Mouse (Mus musculus): ENCODE measurements around the gene Papolb. TPM values are rescaled to one million over a fixed set of nuclear protein-coding genes. Genes with fewer than 3 reads are reported as not detected.
A peak's percentile ranks its signal among the peaks of the same experiment; 100 is the strongest.

Gene Papolb
- polyA plus RNA-seq, 1 experiment from 2014 or later: 0.10 TPM

DNA sequence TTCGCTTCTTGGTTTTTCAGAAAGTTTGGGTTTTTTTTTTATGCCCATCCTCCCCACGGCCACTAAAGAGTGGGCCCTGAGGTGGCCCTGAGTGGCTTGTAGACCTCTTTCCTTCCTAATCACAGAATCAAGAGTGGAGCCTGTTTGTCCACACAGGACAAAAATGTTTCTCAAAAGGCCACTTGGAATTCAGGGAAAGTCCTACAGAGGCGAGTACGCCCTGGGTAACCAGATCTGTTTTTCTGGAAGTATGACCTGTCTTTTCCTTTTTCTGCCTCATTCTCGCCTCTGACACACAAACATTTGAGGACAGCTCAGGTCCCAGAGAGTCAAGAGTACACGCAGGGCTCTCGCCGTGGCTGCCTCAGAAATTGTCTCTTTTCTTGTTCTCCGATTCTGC is 19.6 kb upstream of the Papolb start:
- H3K27ac ChIP-seq: no peak overlapping the region
- WGBS: 55% methylated on average over 9 of the region's 9 CpGs
- ATAC-seq (ENCODE audit: low FRiP score): no peak
- H3K4me2 ChIP-seq: no peak overlapping the region
- peaks cover 38% of the 10 kb centered on the region for H3K27me3 ChIP-seq
- no peak overlapping the region for H3K4me3 ChIP-seq (replicated peaks)
- no peaks in the 10 kb centered on the region for H3K36me3 ChIP-seq (replicated peaks)
- peaks cover 27% of the 10 kb centered on the region for H3K4me1 ChIP-seq
- H3K9ac ChIP-seq: no peak overlapping the region
- no peaks in the 10 kb centered on the region for H3K9me3 ChIP-seq

DNA sequence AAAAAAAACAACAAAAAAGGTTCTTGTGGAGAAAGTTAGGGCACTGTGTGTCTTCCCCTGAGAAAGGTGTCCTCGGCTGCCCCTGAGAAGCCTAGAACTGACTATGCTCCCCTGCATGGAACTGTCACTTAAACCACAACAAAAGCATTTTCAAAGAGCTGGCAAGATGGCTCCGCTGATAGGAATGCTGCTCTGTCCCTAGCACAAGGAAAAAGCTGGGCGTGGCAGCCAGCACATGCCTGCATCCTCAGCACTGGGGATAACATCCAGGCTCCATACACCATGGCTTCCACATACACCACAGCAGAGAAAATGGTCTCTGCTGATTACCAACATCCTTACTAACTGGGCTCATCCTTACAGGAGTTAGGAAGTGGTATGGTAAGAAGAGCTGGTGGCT is 17.2 kb upstream of the Papolb start:
- Histone ChIP-seq H3K27me3 (peaks cover 38% of the 10 kb centered on the region), H3K4me3 (replicated peaks) (no peak overlapping the region), H3K27ac (no peak overlapping the region), H3K36me3 (replicated peaks) (no peaks in the 10 kb centered on the region), H3K4me1 (peaks cover 27% of the 10 kb centered on the region), H3K4me2 (no peak overlapping the region), H3K9ac (no peak overlapping the region), H3K9me3 (no peaks in the 10 kb centered on the region)
- 85% methylated on average over 3 of the region's 3 CpGs for WGBS
- ATAC-seq (ENCODE audit: low FRiP score): no peak

DNA sequence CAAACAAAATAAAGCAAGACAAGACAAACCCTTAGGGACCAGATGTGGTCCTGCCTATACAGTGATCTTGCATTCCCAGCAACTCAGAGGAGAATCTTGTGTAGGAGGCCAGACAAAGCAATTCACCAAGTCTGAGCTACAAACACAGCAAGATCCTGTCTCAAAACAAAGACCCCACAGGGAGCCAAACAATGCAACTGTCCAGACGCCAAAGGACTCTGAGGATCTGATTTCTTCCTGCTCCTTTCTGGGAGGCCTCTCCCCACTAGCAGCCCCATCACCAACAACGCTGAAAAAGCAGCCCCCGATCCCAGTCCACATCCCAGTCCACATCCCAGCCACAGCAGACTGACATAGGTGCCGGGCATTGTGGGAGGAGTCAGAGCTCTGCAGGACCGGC is 16.5 kb upstream of the Papolb start:
- 6% methylated on average over 5 of the region's 5 CpGs for WGBS

DNA sequence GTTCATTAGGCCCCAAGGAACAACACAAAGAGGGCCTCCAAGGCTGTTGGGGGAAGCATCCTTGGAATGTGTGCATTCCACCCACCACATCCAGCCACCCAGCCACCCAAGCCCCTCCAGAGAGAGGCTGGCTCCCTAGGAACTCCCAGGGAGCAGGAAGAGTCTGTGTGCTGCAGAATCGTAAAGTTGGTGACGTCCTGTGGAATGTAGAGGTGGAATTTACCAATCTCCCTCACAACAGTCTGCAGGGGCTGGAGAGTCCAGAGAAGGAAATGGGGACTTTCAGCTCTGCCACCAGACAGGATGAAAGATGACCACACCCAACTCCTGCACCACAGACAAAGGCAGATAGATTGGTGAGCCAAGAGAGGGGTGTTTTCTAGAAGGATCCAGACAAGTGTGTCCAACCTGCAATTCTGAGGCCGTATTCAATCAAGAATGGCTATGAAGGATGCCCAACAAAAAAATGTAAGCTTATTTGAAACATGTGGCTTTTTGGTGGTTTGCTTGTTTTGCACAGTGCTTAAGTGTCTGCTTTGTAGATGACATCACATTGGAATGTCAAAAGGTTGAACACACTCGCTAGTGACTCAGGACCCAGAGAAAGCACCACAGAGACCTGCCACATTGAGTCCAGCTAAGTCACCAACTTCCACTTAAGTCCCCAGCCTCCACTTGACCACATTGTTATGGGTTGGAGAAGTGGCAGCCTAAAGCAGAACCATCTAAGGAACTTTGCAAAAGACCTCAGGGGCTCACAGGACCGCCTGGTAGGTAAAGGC is 15.3 kb upstream of the Papolb start:
- H3K9me3 ChIP-seq: no peaks in the 10 kb centered on the region
- H3K27me3 ChIP-seq: peaks cover 30% of the 10 kb centered on the region
- H3K4me1 ChIP-seq: peaks cover 16% of the 10 kb centered on the region
- no peak overlapping the region for H3K9ac ChIP-seq
- no peak overlapping the region for H3K4me3 ChIP-seq (replicated peaks)
- ATAC-seq (ENCODE audit: low FRiP score): no peak
- no peak overlapping the region for H3K27ac ChIP-seq
- no peaks in the 10 kb centered on the region for H3K36me3 ChIP-seq (replicated peaks)
- 82% methylated on average over 5 of the region's 5 CpGs for WGBS
- H3K4me2 ChIP-seq: no peak overlapping the region

More for the DNA sequence above, 16.5 kb upstream of the Papolb start:
- H3K36me3 ChIP-seq (replicated peaks): no peaks in the 10 kb centered on the region
- no peak for ATAC-seq (ENCODE audit: low FRiP score)
- H3K27me3 ChIP-seq: peaks cover 38% of the 10 kb centered on the region
- no peak overlapping the region for H3K4me2 ChIP-seq
- H3K4me3 ChIP-seq (replicated peaks): no peak overlapping the region
- peaks cover 27% of the 10 kb centered on the region for H3K4me1 ChIP-seq
- no peak overlapping the region for H3K27ac ChIP-seq
- no peak overlapping the region for H3K9ac ChIP-seq
- H3K9me3 ChIP-seq: no peaks in the 10 kb centered on the region

DNA sequence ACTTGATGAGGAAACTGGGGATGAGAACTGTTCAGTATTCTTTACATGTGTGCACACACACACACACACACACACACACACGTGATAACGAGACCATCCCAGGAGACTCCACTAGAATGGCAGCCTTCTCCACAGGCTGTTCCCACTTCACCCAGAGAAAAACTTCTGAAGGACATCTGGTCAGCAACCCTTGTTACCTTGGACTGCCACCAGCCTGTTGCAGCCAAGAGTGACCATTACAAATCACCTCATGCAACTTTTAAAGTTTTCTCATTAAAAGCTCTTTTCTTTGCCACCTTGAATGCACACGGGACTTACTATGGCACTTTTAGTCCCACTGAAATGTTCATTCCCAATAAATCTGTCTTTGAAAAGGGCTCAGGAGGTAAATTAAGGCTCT is 7.4 kb upstream of the Papolb start:
- H3K36me3 ChIP-seq (replicated peaks): no peaks in the 10 kb centered on the region
- no peak overlapping the region for H3K27ac ChIP-seq
- no peak overlapping the region for H3K4me3 ChIP-seq (replicated peaks)
- H3K9ac ChIP-seq: no peak overlapping the region
- no peak for ATAC-seq (ENCODE audit: low FRiP score)
- no peaks in the 10 kb centered on the region for H3K4me1 ChIP-seq
- 81% methylated on average over 3 of the region's 3 CpGs for WGBS
- no peak overlapping the region for H3K4me2 ChIP-seq
- H3K27me3 ChIP-seq: no peaks in the 10 kb centered on the region
- no peaks in the 10 kb centered on the region for H3K9me3 ChIP-seq

DNA sequence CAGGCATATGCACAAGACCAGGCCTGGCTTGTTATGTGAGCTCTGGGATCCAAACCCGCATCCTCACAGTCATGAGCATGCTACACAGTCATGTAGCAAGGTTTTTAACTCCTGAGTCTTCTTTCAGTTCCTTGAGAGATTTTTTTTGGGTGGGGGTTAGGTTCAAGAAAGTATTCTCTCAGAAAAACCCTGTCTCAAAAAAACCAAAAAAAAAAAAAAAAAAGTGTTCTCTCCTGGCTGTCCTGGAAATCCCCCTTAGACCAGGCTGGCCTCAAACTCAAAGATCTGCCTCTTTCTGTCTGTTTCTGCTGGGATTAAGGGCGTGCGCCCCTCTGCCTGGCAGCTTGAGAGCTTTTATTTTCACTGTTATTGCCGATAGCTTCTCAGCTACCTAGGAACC is 5.5 kb upstream of the Papolb start:
- no peak overlapping the region for H3K9ac ChIP-seq
- 89% methylated on average over 4 of the region's 4 CpGs for WGBS
- no peaks in the 10 kb centered on the region for H3K36me3 ChIP-seq (replicated peaks)
- H3K4me3 ChIP-seq (replicated peaks): no peak overlapping the region
- no peaks in the 10 kb centered on the region for H3K4me1 ChIP-seq
- H3K27ac ChIP-seq: no peak overlapping the region
- peaks cover 3% of the 10 kb centered on the region for H3K27me3 ChIP-seq
- ATAC-seq (ENCODE audit: low FRiP score): no peak
- H3K9me3 ChIP-seq: no peaks in the 10 kb centered on the region
- H3K4me2 ChIP-seq: no peak overlapping the region

DNA sequence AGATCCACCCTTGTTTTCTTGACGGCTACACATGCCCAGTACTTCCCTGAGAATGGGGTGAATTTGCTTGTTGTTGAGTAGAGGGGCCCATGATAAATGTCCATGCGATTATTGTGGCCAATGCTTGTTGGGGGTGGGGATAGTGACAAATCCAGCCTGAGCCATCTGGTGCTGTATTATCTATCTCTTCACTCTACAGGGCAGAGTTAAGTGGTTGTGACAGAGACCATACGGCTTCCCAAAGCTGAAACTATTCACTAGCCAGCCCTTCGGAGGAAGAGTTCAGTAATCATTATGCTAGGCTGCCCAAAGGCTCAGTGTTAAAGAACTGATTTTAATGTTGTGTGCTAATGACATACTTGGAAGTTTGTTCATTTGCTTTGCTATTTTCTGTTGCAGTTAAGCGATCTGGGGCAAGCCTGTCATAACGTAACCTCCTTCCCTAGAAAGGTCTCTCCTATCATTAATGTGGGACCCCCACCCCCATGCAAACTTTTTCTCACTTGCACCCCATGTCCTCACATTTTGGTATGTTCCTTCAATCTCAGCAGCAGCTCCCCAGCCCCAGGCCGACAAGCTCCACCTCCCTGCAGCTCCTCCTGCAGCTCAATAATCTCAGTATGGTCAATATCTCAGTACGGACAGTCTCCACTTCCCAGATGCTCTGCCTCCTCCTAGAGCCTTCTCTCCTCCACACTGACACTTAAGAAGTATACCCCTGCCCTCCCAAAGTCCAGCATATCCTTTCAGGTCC is 5.0 kb downstream of the Papolb start:
- H3K9ac ChIP-seq: no peak overlapping the region
- WGBS: 75% methylated on average over 8 of the region's 8 CpGs
- no peak overlapping the region for H3K27ac ChIP-seq
- H3K4me3 ChIP-seq (replicated peaks): no peak overlapping the region
- no peak for ATAC-seq (ENCODE audit: low FRiP score)
- no peaks in the 10 kb centered on the region; the same call in 1 of the 2 replicates for H3K4me1 ChIP-seq
- peaks cover 21% of the 10 kb centered on the region for H3K27me3 ChIP-seq
- no peaks in the 10 kb centered on the region for H3K9me3 ChIP-seq
- no peaks in the 10 kb centered on the region for H3K36me3 ChIP-seq (replicated peaks)
- H3K4me2 ChIP-seq: no peak overlapping the region

DNA sequence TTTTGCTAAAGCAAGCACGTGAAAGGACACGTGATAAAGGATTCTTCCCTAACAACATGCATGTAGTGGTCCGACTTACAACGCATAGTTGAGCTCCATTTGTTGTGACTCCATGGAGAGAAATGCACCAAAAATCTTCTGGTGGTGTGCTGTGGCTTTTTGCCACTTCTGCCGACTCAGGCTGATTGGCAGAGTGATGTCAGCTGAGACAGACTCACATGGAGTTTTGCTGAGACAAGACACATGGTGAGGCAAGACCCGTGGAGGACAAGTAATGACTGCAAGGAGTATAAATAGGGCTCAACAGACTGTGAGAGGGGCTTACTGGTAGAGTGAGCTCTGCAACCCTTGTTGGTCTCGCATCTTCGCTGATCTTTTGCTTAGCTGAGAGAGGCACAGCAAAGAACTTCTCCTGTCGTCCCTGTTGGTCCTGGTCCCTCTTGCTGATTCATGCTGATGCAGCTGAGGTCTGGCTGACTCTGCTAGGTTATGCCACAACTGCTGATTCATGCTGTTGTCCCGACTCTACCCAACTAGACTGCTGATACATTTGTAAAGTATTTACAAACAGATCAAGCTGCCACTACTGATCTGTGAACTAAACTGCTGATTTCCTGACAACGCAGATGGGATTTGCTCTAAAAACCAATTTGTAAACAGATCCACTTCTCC is 8.5 kb downstream of the Papolb start:
- H3K27ac ChIP-seq: no peak overlapping the region
- no peak for ATAC-seq (ENCODE audit: low FRiP score)
- no peak overlapping the region for H3K4me3 ChIP-seq (replicated peaks)
- no peak overlapping the region for H3K4me2 ChIP-seq
- no peaks in the 10 kb centered on the region for H3K9me3 ChIP-seq
- no peaks in the 10 kb centered on the region; the same call in 1 of the 2 replicates for H3K4me1 ChIP-seq
- no peaks in the 10 kb centered on the region for H3K36me3 ChIP-seq (replicated peaks)
- H3K9ac ChIP-seq: no peak overlapping the region
- no peaks in the 10 kb centered on the region for H3K27me3 ChIP-seq
- 90% methylated on average over 11 of the region's 11 CpGs for WGBS

DNA sequence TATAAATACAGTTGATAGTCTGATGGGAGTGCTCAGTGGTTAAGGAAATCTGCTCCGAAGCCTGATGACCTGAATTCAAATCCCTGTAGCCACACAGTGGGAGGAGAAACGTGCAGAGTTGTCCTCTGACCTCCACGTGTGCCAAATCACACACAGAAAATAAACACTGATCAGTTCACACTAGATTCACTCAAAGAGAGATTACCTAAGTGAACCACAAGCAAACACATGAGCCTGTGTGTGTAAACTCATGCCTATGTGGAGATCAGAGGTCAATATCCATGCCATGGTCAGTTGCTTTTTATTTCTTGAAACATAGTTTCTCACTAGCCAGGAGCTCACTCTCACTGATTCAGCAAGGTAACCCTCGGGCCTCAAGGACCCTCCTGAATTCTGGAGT is 9.5 kb downstream of the Papolb start:
- Histone ChIP-seq H3K4me3 (replicated peaks) (no peak overlapping the region), H3K36me3 (replicated peaks) (no peaks in the 10 kb centered on the region), H3K27me3 (no peaks in the 10 kb centered on the region), H3K9me3 (no peaks in the 10 kb centered on the region), H3K4me1 (no peaks in the 10 kb centered on the region; the same call in 1 of the 2 replicates), H3K27ac (no peak overlapping the region), H3K4me2 (no peak overlapping the region), H3K9ac (no peak overlapping the region)
- no peak for ATAC-seq (ENCODE audit: low FRiP score)
- 81% methylated on average over 4 of the region's 4 CpGs for WGBS

DNA sequence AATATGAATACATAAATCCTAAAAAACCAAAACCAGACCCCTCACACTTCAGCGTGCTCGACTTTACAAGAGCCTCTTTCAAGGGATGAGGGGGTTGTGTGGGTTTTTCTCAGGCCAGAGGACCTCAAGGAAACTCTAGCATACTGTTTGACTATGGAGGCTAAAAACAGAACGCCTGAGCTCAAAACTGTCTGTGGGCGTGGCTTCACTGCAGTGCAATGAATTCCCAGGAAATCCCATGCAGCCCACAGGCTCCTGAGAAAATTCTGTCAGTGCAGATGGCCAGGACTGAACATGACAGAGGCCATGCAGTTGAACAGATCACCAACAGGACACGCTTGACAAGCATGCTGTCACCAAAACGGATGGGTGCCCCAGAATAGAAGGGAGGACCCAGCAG is 10.9 kb downstream of the Papolb start:
- H3K4me3 ChIP-seq (replicated peaks): no peak overlapping the region
- 66% methylated on average over 6 of the region's 6 CpGs for WGBS
- ATAC-seq (ENCODE audit: low FRiP score): no peak
- no peak overlapping the region for H3K27ac ChIP-seq
- no peak overlapping the region for H3K4me2 ChIP-seq
- no peak overlapping the region for H3K9ac ChIP-seq
- H3K4me1 ChIP-seq: no peaks in the 10 kb centered on the region
- H3K36me3 ChIP-seq (replicated peaks): no peaks in the 10 kb centered on the region
- no peaks in the 10 kb centered on the region for H3K9me3 ChIP-seq
- no peaks in the 10 kb centered on the region for H3K27me3 ChIP-seq

DNA sequence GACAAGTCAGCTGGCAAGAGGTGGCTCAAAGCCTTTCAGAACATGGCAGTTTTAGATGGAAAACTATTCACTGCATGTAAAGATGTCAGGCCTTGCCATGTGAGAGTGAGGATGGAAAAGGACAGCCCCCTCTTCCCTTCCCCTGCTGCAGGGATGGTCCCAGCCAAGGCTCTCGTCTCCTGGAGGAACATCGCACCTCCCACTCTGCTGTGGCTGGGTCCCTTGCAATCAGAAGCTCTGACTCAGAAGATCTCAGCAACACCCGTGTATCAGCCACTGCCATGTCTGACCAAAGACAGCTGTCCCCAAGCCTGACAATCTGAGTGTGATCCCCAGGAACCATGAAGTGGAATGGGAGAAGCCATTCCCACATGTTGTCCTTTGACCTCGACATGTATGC is 17.8 kb downstream of the Papolb start:
- Histone ChIP-seq H3K4me3 (replicated peaks) (no peak overlapping the region), H3K9ac (no peak overlapping the region), H3K4me1 (peaks cover 13% of the 10 kb centered on the region), H3K36me3 (replicated peaks) (no peaks in the 10 kb centered on the region), H3K27ac (no peak overlapping the region), H3K27me3 (no peaks in the 10 kb centered on the region; the same call in 1 of the 2 replicates), H3K9me3 (no peaks in the 10 kb centered on the region), H3K4me2 (no peak overlapping the region)
- no peak for ATAC-seq (ENCODE audit: low FRiP score)
- 89% methylated on average over 4 of the region's 4 CpGs for WGBS

DNA sequence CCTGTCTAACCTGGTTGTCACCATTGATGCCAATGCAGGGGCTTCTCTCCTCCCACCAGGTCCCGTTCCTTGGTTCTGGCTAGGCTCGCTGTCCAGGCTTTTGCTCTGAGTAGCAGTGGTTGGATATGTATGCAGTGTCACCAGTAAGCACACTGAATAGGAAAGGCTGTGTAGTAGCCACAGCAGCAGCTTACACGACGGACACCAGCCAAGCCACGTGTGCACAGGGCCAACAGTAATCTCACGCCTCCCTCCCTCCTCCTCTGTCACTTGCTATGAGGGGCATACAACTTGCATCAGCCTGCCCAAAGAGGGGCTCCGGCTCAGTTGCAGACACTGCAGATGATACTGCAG is 19.8 kb downstream of the Papolb start:
- 0 out of 2 replicates have a peak overlapping the region, but pooled peaks have one; percentile 42 for H3K9ac ChIP-seq
- H3K4me2 ChIP-seq: 0 out of 2 replicates have a peak overlapping the region, but pooled peaks have one; percentile 36
- H3K27me3 ChIP-seq: no peaks in the 10 kb centered on the region; the same call in 1 of the 2 replicates
- H3K9me3 ChIP-seq: no peaks in the 10 kb centered on the region
- H3K4me3 ChIP-seq (replicated peaks): no peak overlapping the region
- H3K36me3 ChIP-seq (replicated peaks): no peaks in the 10 kb centered on the region
- ATAC-seq (ENCODE audit: low FRiP score): no peak
- peaks cover 13% of the 10 kb centered on the region for H3K4me1 ChIP-seq
- WGBS: 38% methylated on average over 7 of the region's 7 CpGs
- no peak overlapping the region for H3K27ac ChIP-seq

Measured in forebrain, embryonic 12.5 days (tissue).